Mouse (Mus musculus) spleen, postnatal 0 days (tissue): ENCODE results near the gene Fggy. TPM values are rescaled to one million over a fixed set of nuclear protein-coding genes. Genes with fewer than 3 reads are reported as not detected.

Experiments
- polyA plus RNA-seq: library from polyadenylated mRNA; unstranded; fragments of >200 nt; fragmentation: Nextera tagmentation; extraction: Ambion mirVana; gene quantifications from 2 replicates; pipeline ENCODE4 v1.2.1, GENCODE M21; 2015

The Fggy gene
- polyA plus RNA-seq, result 2.1 and 3.4 TPM in 2 replicates

DNA sequence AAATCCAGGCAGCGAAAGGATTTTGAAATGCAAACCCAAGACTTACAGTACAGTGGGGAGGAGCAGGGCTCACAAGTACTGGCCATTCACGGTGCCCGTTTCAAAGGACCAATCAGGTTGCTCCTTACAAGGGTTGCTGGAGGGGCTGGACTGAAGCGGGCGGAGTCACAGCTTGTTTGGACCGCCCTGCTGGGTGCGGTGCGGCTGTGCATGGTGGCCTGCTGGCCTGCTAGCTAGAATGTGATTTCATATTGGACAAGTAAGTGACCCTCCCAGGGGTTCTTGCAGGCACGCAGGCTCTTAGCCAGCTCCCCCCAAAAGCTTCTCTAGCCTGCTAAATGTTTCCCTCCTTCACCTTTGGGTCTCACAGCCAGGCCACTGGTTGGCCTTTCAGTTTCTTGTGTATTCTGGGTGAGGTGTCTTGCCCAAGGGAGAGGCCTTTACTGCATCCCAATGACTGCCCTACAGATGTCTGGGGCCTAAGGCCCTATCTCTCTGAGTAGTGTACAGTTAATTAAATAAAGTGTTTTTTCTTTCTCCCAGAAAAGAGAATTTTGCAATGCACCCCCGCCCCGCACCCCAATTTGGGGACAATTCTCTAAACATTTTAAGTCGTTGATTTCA lies at the start of gene Fggy:
Fggy (plus strand) TSS at position 175 of the 624 bp plus-strand sequence.

DNA sequence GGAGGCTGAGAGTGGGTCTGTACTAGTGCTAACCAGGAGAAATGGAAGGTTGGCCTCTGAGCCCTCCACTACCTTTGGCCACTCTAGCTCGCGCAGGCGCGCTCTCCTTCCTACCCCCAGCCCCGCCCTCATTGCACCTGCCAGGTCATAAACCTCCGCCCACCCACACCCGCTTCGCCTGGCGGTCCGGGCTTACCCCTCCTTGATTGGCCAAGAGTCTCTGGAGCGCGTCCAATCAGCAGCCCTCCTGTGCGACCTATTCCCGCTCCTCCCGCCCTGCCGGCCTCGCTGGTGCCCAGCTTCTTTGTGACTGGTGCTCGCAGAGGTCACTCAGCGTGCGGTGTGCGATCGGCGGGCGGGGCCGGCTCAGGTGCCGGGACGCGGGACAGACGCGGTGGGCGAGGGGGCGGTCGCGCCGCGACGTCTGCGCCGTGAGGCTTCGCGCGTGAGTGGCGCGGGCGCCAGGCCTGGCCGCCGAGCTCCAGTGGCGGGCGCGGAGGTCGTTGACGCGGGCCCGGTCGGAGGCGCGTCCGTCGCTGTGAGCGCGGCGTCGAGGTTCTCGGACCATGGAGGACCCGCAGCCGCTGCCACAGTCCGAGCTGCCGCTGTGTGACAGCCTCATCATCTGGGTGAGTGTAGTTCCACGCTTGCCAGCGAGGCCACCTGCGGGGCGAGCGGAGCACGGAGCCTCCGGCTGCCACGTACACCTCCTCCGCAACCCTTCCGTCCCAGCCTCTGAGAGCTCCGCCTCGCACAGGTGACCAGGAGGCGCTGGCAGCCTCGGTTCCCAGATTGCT lies 409.8 kb downstream of the Fggy start, which contains the start of gene Hook1:
Hook1 (plus strand) TSS at position 313 of the 797 bp plus-strand sequence.

